Mouse (Mus musculus): ENCODE data around the gene Hdac7. TPM values are rescaled to one million over a fixed set of nuclear protein-coding genes. Genes with fewer than 3 reads are reported as not detected.

The Hdac7 gene
- total RNA-seq, 1 experiment from 2014 or later = 60.1 TPM

GRCm38 (mm10) chr15:97788821-97789220 lies 55.5 kb downstream of the Hdac7 start:
- DNase-seq = peak; percentile 70

- no peak for DNase-seq
Measured at GRCm38 (mm10) chr15:97787799-97788667, 56.3 kb downstream of the Hdac7 start.

- no peak for DNase-seq
Measured at GRCm38 (mm10) chr15:97787148-97787798, 57.0 kb downstream of the Hdac7 start.

GRCm38 (mm10) chr15:97786412-97787112 lies 57.7 kb downstream of the Hdac7 start:
- DNase-seq = peak; percentile 58

- peak; percentile 59 for DNase-seq
Measured at GRCm38 (mm10) chr15:97785731-97786411, 58.4 kb downstream of the Hdac7 start.

GRCm38 (mm10) chr15:97784561-97785161 lies 59.6 kb downstream of the Hdac7 start:
- DNase-seq = peak; percentile 68

- peak; percentile 97 for DNase-seq
Measured at GRCm38 (mm10) chr15:97784092-97784559, 60.2 kb downstream of the Hdac7 start.

- DNase-seq = peak; percentile 89
Measured at GRCm38 (mm10) chr15:97782749-97783105, 61.6 kb downstream of the Hdac7 start.

- DNase-seq = peak; percentile 59
Measured at GRCm38 (mm10) chr15:97781961-97782748, 62.1 kb downstream of the Hdac7 start.

GRCm38 (mm10) chr15:97780611-97781031 lies 63.7 kb downstream of the Hdac7 start:
- DNase-seq = no peak

GRCm38 (mm10) chr15:97779576-97779975 lies 64.7 kb downstream of the Hdac7 start:
- DNase-seq = no peak

- DNase-seq = no peak
Measured at GRCm38 (mm10) chr15:97778311-97779098, 65.8 kb downstream of the Hdac7 start, which contains the start of gene Slc48a1. Slc48a1 (plus strand) TSS chr15:97778520.

GRCm38 (mm10) chr15:97776919-97777318 lies 67.4 kb downstream of the Hdac7 start:
- DNase-seq = no peak

GRCm38 (mm10) chr15:97776514-97776913 lies 67.8 kb downstream of the Hdac7 start:
- DNase-seq = peak; percentile 89

GRCm38 (mm10) chr15:97773961-97774370 lies 70.3 kb downstream of the Hdac7 start:
- DNase-seq = peak; percentile 51

GRCm38 (mm10) chr15:97773108-97773507 lies 71.2 kb downstream of the Hdac7 start:
- DNase-seq = peak; percentile 86

GRCm38 (mm10) chr15:97770280-97770679 lies 74.0 kb downstream of the Hdac7 start:
- DNase-seq = no peak

GRCm38 (mm10) chr15:97768192-97768591 lies 76.1 kb downstream of the Hdac7 start:
- DNase-seq = peak; percentile 73

- DNase-seq = peak; percentile 91
Measured at GRCm38 (mm10) chr15:97767280-97768186, 76.8 kb downstream of the Hdac7 start, which contains the start of gene Rapgef3. Rapgef3 (minus strand) TSS chr15:97767972.

Data from adrenal gland, postnatal 14 days (tissue).